Mouse (Mus musculus): ENCODE data around the gene Taf1b.
"Not testable (repeated sequence)": the region's sequence is repeated elsewhere in the genome, so short reads cannot be mapped to it uniquely, and the experiment has no call there.

DNA sequence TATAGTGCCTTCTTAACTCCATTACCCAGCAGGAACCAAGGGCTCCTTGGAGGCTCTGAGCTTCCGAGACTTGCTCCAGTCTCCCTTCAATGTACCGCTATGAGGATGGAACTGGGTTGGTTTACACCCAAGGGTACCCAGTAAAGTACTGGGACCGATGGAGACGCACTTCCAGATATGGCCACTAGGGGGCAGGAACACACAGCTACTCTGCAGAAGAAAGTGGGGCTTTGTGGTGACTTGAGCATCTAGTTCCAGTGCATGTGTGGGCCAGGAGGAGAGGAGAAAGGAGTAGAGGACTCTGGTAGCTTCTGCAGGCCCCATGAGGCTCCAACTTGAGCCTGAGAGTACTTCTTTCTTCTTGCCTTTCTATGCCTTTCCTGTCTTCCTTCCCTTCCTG, 36.0 kb upstream of the Taf1b start:
- TF ChIP-seq CTCF (IDR thresholded peaks at IDR 0.05; ENCODE audit: low read depth, low read length) = peak; percentile 82
- not testable (repeated sequence) for TF ChIP-seq TAL1 (conservative IDR thresholded peaks at IDR 0.05; ENCODE audit: low read depth, low read length); GATA2 (IDR thresholded peaks at IDR 0.05; ENCODE audit: borderline replicate concordance, low read depth, low read length)

All from G1E (cell line).